Mouse (Mus musculus) adrenal gland (tissue): ENCODE data around the gene Smco2.

Experiments
- intact Hi-C: fragments of 180-260 bp; cut with DNase I; formaldehyde crosslinking; loops from one replicate; pipeline ENCODE4 v1.15.1; 2025

The Smco2 gene

DNA sequence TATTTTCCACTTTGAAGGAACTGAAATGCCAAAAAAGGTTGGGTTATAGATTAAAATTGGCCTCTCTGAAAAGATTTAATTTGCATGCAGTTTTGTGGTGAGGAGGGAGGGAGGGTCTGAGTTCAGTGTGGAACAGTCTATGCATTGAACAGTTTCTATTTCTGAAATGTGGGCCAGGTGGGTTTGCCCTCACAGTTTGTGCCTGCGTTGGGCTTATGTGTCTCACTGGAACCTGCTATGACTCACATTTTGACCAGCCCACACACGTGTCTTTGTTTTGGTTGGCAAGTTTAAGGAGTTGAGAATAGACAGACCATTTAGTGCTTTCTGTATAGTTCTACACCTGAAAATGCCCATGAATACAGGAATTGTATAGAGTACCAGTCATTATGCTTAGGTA lies 44.0 kb downstream of the Smco2 start:
- intact Hi-C loops = no loop called here

DNA sequence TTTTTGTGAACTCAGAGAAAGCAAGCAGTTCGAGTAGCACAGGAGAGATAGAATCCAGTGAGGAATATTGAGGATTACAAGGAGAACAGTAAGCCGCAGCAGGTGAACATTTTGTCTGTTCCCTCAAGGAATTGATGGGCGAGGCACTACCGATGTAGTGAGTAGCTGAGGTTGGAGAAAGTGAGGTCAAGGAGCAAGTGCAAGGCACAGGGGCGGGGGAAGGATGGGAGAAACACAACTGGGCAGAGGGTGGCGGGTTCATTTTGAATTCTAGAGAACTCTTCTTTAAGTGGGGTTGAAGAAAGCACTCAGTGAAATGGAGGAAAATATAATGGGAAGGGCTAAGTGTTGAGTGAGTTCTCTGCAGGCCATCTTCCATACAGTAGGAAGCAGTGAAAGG lies 48.8 kb downstream of the Smco2 start:
- intact Hi-C loops = no loop called here

DNA sequence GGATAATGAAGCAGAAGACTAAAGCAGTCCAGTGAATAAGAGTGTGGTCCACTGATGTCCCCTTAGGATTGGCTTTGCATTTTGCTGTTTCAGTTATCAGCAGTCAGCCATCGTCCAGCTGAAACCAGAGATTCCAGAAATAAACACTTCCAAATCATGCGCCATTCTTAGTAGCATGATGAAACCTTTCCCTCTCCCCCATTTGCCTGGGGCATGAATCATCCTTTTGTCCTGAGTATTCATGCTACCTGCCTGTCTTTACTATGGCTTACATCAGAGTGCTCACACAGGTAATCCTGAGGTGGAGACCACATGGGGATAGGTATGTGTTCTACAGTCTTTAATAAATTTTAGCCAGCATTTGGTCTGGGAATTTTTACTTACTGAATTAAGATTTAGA lies 49.7 kb downstream of the Smco2 start:
- intact Hi-C loops = no loop called here

DNA sequence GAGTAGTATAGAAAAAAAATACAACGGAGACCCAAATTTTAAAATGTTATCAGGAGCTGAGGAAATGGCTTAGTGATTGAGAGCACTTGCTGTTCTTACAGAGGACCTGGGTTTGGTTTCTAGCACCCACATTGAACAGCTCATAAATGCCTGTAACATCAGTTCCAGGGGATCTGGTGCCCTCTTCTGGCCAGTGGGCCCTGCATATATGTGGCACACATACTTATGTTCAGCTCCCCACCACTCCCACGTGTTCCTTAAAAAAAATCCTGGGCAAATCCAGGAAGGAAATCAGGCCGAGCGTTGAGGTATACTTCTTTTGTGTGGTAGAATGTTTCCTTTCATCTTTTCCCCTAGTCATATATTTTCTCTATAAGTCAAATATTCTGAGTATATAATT lies 52.0 kb downstream of the Smco2 start:
- intact Hi-C loops = no loop called here

DNA sequence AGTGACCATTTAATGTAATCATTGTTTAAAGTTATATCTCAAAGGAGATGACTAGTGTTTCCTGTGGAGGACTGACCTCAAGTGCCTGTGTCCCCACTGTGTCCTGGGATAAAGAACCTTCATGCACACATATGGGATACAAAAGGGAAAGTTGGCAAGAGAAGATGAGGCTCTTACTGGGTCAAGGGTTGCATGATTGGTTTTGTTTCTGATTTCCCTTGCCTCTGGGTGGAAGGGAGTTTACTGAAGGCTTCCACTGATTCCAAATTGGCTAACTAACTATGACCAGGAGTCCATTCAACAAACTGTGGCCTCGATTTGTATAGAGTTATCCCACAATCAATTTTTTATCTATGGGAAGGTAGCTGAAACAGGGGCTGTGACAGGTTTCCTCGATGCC lies 53.7 kb downstream of the Smco2 start:
- intact Hi-C loops = no loop called here

DNA sequence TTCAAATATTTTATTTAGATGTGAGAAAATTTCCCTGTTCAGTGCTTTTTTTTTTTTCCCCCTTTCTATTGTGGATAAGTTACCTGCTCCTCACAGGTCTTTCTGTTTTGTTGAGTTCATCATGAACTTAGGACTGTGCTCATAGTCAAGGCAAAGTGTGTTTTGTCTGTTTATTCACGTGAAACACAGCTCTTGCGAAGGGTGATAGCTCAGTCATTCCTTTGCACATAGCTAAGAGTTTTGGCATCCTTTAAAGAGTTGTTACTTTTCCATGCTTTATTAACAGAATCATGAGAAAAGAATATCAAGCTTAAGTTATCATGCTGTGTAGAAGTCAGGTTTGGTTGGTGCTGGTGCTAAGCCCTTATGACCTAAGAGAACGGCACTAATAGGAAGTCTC lies 54.8 kb downstream of the Smco2 start:
- intact Hi-C loops = no loop called here

DNA sequence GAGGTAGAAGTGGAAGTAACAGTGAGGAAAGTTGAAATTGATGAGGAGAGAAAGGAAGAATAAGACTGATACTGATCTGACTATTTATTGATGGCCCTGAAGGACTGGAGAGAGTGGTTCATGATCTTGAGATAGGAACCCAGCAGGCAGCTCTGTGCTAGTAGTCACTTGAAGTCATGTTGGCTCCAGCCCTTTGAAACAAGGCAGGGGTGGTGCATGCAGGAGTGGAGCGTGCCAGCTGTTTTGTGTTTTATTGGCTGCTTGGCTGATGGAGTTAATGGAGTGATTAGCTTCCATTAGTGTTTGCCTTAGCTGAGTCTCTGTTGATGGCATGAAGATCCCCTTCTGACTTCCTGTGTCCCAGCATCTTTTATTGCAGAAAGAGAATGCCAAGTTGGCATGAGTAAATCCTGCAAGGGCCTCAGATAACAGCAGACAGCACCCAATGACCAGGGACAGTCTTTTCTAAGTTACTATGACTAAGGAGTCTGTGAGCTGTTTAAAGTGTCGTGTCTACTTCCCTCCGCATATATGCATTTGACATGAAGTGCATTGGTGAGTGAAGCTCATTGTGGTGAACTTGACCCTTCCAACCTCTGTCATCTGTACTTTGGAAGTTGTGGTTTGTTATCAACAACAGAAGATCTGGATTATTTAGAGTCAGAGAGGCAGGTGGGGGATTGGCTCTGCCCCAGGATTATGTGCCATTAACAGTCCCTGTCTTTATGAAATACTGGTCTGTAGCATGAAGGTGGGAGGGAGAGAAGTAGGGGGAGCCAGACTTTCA lies 56.3 kb downstream of the Smco2 start:
- intact Hi-C loops = no loop called here

DNA sequence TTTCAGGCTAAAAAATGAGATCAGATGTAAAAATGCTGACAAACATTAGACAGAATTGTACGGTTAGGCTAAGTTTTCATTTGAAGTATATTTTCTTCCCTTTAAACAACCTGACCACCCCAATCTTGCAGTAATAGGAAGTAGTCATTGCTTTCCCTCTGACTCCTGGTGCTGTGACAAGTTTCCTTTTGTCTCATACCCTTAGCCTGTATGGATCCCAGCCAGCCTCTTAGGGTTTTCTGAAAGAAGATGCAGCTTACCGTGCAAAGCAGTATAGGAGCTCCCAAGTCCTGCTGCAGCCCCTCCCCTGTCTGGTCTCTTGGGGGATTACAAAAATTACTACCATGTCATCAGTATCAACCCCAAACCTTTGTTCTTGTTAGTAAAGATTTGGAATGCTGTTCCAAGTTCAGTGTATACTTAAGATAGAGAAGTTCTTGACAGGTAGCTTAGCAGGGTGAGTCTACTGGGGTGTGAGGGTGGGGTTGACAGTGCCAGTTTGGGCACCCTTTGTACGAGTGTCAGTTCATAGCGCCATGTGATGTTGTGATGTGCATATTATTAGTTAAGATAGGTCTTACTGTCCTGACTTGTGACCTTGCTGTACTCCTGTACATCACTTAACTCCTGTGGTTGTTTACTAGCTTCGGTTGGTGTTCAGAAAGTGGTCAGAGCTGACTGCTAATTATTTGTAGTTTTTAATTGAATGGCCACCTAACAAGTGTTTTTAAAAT lies 57.3 kb downstream of the Smco2 start:
- intact Hi-C loops = no loop called here

DNA sequence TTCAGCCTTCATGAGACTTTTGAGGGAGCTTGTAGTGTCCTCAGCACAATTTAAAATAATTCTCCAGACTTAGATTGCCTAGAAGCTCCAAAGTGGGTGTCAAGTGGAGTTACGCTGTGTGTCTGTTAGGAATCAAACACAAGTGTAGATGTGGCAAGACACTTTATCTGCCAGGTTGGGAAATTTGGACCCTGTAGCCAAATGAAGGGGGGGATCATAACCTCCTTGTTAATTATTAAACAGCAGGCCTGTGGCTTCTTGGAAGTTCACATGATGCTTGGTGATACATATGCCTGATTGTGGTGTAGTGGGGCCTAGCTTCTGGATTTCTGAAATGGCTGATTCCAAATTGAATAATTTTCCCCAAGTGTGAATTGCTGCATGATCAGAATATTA lies 57.9 kb downstream of the Smco2 start:
- intact Hi-C loops = no loop called here

DNA sequence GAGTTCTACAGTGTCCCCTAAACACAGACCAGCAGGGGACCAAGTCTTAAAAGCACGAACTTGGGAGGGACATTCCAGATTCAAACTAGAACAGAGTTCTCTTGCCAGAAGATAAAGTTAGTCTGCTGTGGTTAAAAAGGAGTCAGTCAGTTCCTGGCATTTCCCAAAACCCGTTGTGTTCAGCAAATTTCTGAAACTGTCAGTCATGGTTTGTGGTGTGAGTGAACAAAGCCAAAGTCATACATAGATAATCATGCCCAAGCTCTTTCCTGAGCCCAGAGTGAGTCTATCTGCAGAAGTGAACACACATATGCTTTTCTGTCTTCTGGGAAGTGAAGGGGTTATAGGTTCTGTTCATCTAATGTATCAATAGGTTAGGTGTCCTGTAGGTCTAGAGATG lies 58.9 kb downstream of the Smco2 start:
- intact Hi-C loops = no loop called here

DNA sequence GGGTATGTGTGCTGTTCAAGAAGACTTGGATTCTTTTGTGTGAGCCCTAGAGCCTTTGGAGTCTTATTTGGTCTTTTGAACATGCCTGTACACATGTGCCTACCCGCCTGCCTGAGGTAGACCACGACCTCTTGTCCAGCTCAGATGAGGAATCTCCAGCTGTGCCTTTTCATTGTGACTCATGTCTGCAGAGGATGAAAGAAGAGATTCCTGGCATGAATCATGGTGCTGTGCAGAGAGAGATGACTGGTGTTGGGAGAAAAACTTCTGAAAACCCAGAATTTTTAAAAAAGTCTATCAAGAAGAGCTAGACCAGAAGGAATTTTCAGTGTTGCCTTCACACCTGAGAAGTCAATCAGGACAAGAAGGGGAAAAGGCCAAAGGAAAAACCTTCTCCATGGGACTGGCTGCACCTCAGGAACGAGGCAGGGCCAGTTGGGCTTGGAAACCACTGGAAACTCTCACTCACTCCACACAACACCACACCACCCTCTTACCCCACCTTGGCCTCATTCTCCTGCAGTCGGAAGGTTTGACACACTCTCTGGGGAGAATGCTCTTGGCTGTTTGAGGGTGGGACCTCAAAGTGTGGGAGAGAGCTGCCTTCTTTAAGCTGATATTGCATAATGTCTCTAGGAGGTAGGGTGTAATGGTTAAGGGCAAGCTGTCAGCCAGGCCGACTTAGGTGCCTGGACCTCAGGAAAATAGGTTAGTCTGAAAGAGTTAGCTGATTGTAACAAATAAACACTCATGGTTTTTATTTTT lies 60.0 kb downstream of the Smco2 start:
- intact Hi-C loops = no loop called here

DNA sequence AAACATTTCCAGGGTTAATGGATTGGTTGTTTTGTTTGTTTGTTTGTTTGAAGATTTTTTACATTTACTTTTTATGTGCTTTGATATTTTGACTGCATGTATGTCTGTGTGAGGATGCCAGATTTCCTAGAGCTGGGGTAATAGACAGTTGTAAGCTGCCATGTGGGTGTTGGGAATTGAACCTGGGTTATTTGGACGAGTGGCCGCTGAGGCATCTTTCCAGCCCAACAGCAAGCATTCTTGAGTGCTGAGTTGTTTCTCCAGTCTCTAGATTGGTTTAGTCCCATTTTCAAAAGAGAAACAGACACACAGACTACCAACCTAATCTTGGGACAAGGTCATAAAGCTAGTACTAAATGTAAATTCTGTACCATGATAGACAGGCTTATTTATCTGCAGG lies 60.9 kb downstream of the Smco2 start:
- intact Hi-C loops = no loop called here

DNA sequence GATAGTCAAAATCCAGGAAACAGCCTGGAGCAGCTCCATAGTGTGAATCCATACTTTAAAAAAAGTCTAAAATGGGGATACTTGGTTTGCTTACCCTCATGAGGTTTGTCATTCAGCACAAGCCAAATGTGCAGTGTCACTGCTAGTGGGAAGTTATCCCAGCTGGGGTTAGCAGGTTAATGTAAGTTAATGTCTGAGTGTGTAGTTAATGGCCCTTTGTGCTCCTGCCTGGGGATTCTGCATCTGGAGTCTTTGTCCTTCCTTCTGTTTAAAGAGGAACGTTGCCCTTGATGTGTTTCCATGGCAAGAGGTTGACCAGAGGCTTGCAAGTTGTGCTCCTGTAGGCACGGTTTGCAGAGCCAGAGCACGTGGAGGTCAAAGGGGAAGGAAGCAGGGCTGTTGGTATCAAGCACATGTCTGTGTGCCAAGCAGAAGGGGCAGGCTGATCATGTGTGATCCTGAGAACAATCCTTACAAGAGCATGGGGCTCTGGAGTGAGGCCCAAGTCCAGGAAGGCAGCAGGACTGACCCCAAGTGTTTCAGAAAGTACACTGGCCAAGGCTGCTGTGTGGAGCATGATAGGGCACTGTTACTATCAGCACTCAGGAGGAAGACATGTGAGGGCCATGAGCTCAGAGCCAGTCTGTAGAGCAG lies 63.1 kb downstream of the Smco2 start:
- intact Hi-C loops = no loop called here

DNA sequence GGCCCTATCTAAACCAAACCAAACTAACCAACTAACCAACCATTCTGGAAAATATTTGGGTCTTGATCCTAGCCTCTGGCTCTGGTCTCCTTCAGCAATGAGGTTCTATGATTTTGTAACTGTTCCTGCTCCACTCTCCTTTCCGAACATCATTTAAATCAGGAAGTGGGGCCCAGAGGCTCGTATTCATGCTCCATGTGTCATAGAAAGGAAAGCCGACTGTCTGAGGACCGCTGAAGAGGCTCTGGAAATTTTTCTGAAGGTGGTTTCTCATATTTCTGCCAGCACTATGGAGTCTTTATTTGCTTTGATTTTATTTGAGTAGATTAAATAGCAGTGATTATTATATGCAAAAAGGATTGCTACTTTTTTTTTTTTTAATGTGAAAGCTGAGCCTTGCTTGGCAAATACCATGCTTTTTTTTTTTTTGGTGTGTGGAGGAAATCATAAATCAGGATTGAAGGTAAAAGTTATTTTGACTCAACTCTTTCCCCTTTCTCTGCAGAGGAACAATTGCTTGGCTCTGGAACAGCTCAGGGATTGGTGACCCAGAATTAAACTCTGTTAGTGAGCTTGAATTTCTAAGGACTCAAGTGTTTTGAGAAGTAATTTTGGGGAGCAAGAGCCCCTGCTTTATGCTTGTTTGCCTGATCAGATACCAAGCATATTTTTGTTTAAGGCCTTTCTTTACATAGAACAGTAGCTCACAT lies 63.7 kb downstream of the Smco2 start:
- intact Hi-C loops = no loop called here

DNA sequence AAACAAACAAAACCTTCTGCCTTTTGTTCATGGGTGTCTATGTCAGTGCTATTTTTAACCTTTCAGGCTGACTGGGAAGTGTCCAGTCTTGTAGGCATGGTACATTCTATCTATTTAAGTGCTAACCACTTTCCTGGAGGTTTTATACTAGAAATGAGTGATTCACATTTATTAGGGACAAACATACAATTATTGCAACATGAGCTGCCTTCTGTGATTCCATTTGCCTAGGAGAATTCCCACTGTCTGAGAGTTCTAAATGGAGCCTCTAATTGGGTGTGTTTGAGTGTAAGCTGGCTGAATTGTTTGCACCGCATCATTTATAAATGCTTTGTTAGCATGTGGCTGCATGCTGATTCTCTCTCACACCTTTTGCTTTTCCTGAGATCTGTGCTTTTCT lies 65.9 kb downstream of the Smco2 start:
- intact Hi-C loops = no loop called here

DNA sequence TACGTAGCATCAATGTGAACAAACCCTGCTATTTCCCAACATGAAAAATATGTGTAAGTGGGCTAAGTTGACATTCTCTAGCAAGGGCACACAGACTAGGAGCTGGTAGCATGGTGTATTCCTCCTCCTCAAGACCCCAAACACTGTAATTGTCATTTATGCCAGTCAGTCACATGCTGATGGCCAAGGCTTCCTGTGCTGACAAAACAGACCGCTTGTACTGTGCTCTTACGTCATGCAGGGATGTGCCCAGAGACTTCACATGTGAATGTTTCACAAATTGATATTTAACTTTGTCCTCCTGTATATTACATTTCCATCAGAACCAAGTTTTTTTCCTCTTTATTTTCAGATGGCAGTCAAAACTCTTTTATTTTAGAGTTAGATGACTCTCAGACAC lies 67.5 kb downstream of the Smco2 start:
- intact Hi-C loops = no loop called here

DNA sequence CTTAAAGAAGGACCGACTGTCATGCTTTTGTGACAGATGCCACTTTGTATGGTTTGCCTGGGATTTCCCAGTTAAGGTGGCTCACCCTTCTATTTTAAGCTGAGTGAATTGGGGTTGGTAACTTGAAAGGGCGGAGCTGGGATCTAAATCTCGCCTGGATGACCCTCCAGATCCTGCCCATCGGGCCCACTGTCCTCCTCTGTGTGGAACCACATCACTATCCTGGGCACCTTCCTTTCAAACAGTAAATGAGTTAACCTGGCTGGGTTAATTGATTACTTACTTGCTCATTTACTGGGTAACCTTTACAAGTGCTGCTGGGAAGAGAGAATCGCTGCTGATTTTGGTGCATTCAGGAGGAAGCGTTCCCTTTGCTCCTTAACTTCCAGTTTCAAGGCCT lies 68.4 kb downstream of the Smco2 start:
- intact Hi-C loops = no loop called here
